In genomic region chr13:44277952-44278351, GRCm38 (mm10) we compare ENCODE assay signal across 26 mouse cellular contexts.
"Had no signal": no experiment of that assay in that cellular context is flagged by ENCODE, and none has a peak within 500 bp of the region (broad histone marks: within the 10 kb centered on the region; RNA-seq: fewer than 3 reads in every experiment).

No protein-coding gene starts in this region.

- H3K4me3 ChIP-seq: gastrocnemius, adult 2 months; heart, embryonic 12.5 days; hindbrain, embryonic 10.5 days; hindbrain, embryonic 12.5 days; intestine, embryonic 15.5 days; kidney, embryonic 15.5 days; left cerebral cortex, adult 2 months; limb, embryonic 15.5 days; liver, embryonic 12.5 days had no signal

- H3K4me1 ChIP-seq: liver, embryonic 12.5 days had no signal

- H3K4me2 ChIP-seq: heart, embryonic 12.5 days; hindbrain, embryonic 12.5 days; hindbrain, embryonic 14.5 days; intestine, embryonic 15.5 days; kidney, embryonic 15.5 days; limb, embryonic 15.5 days; liver, embryonic 12.5 days had no signal

- H3K9me3 ChIP-seq: heart, embryonic 12.5 days; hindbrain, embryonic 10.5 days; hindbrain, embryonic 12.5 days; intestine, embryonic 15.5 days; kidney, embryonic 15.5 days; limb, embryonic 15.5 days; liver, embryonic 12.5 days had no signal

- H3K27me3 ChIP-seq: heart, embryonic 12.5 days; hindbrain, embryonic 12.5 days; intestine, embryonic 15.5 days; kidney, embryonic 15.5 days; limb, embryonic 15.5 days; liver, embryonic 12.5 days had no signal

- ATAC-seq: hindbrain, embryonic 16.5 days; inflammation-experienced regulatory T-cells, adult 6 months; intestine, embryonic 15.5 days; intestine, postnatal 0 days; liver, embryonic 12.5 days had no signal

- DNase-seq: gastrocnemius, adult 2 months; gastrocnemius, postnatal 10 days; gastrocnemius, postnatal 25 days; heart, postnatal 10 days; heart, postnatal 4 days; kidney, adult 2 months; kidney, adult 9 months; kidney, postnatal 14 days; kidney, postnatal 36 days; layer of hippocampus, adult 9-11 months; layer of hippocampus, postnatal 36 days; lung, adult 18-20 months had no signal

- H3K36me3 ChIP-seq: heart, embryonic 12.5 days; hindbrain, embryonic 10.5 days; hindbrain, embryonic 12.5 days; intestine, embryonic 15.5 days; kidney, embryonic 15.5 days; limb, embryonic 15.5 days; liver, embryonic 12.5 days had no signal

- H3K9ac ChIP-seq: heart, embryonic 12.5 days; hindbrain, embryonic 12.5 days; hindbrain, embryonic 14.5 days; intestine, embryonic 15.5 days; kidney, embryonic 15.5 days; limb, embryonic 15.5 days; liver, embryonic 12.5 days; liver, embryonic 14.5 days had no signal

- H3K27ac ChIP-seq: gastrocnemius, adult 2 months; hindbrain, embryonic 10.5 days; hindbrain, embryonic 12.5 days; hindbrain, embryonic 14.5 days; intestine, embryonic 15.5 days; kidney, embryonic 15.5 days; kidney, postnatal 0 days; left cerebral cortex, adult 2 months; limb, embryonic 15.5 days; liver, embryonic 12.5 days; liver, embryonic 14.5 days had no signal
